Mouse (Mus musculus): ENCODE measurements at regions not wholly inside any gene's neighbourhood (a gene's known extent, or its start where the extent isn't known, plus 50 kb on each side); places are given as distances from the start of the nearest gene placed in this dataset.

GRCm38 (mm10) chr13:33567915-33568314 lies 83.3 kb downstream of the Serpinb9g start:
- TF ChIP-seq GATA1 (IDR thresholded peaks at IDR 0.05; ENCODE audit: borderline replicate concordance, low read length): no peak
- no peak for TF ChIP-seq FLI1 (IDR thresholded peaks at IDR 0.05; ENCODE audit: low read length)

Measured in megakaryocyte, embryonic 14.5 days (primary cell).